Mouse (Mus musculus) megakaryocyte, adult 5-6 weeks (primary cell): Measurements from ENCODE around the gene Lancl2. TPM values are rescaled to one million over a fixed set of nuclear protein-coding genes. Genes with fewer than 3 reads are reported as not detected.

ENCODE experiments used
- ATAC-seq: 2 replicates; pipeline ENCODE4 v1.8.0; 2016; ENCODE audit warnings: mild to moderate bottlenecking, inconsistent platforms; ENCODE audit not compliant: poor library complexity, severe bottlenecking
- total RNA-seq, 2 experiments: library from RNA; stranded (forward) in 1 of 2; stranded (reverse) in 1 of 2; fragments of 153-499, 151-499 nt in 1 of 2; fragments of 221-1000, 200-1000 nt in 1 of 2; gene quantifications; 2 replicates each; pipeline versions ENCODE4 v1.2.3 to v1.2.4; 2015 to 2017

Lancl2 gene
- total RNA-seq (2015) (26.0 and 29.7 TPM in 2 replicates), total RNA-seq (2017) (26.3 and 28.7 TPM in 2 replicates)

DNA sequence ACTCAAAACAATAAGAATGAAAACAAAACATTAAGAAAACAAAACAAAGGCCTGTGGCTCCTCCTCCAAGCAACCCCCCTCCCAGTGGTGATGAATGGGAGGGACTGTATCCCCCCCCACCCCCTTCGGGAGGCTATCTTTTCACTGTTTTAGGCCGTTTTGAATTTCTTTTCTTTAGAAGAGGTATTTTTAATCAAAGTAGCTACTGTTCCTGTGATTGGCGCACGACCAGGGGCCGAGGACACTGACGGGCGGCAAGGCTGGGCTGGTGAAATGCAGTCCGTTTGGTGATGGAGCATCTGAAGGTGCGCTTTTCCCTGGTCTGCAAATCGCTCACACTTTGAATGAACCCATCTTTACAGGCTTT lies at the start of gene Lancl2:
TSS of gene Lancl2 (plus strand) at position 165 of the 367 bp plus-strand sequence.
- peak; percentile 26 for ATAC-seq

DNA sequence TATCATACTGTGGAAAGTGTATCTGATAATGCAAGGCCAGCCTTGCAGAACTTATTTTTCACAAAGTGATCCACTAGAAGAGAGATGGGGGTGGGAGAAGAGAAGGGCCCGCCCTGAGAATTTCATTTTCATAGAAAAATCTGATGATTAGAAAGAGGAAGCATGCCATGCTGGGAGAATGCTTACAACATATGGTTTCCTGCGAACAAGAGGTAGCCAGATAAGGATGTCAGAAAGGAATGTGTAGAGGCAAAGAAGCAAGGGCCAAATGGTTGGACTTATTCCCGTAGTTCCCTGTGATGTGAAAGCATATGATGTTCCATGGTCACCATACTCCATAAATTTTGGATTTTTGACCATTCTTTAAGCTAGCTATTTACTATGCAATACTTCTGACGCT lies 41.0 kb upstream of the Lancl2 start:
- peak; percentile 45; the same call in 1 of the 2 replicates for ATAC-seq

DNA sequence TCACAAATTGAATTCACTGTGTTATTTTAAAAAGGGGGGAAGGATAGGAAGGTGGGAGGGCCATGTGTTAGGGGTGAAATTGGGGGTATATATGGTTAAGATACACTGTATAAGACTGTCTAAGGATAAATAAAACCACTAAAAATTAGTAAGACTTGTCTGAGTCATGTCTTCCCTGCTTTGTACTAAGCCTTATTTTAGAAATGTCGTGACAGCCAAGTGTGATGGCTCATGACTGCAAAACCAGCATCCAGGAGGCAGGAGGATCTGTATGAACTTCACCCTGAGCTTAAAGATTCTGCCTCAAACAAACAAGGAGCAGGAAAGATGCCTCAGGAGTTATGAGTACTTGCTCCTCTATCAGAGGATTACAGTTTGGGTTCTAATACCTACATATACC lies 18.2 kb upstream of the Lancl2 start:
- no peak for ATAC-seq

DNA sequence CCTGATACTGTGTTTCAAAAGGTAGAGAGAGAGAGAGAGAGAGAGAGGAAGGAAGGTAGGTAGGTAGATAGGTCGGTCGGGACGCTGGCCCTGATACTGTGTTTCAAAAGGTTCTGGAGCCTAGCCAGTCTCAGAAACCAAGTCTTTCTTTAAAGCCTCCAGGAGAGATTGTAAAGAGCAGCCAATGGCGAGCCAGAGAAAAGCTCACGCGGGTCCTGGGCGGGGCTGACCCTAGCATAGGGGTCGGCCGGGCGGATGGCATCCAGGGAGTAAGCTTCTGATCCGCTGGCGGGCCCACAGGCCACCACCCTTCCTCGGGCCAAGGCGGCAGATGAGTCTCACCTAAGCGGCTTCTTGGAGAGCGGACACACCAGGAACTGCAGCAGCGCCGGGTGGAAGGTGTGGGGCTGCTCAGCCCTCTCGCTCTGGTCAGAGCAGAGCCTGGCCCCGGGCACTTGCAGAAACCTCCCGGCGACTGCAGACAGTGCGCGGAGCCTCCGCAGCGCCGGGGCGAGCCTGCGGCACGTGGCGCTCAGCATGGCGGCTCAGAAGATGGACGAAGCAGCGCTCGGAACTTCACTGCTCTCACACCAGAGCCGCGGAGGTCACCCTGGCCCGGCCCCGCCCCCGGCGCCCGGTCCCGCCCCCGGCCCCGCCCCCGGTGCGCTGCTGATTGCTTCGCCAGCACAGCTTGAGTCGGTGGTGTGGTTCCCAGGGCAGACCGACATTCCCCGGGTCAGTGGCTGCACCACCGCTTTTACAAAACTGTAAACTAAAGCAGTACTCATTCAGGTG lies 10.7 kb upstream of the Lancl2 start, which contains the start of gene Pyurf:
TSS of gene Pyurf (minus strand) at position 612 of the 795 bp plus-strand sequence.
- ATAC-seq: peak; percentile 90

DNA sequence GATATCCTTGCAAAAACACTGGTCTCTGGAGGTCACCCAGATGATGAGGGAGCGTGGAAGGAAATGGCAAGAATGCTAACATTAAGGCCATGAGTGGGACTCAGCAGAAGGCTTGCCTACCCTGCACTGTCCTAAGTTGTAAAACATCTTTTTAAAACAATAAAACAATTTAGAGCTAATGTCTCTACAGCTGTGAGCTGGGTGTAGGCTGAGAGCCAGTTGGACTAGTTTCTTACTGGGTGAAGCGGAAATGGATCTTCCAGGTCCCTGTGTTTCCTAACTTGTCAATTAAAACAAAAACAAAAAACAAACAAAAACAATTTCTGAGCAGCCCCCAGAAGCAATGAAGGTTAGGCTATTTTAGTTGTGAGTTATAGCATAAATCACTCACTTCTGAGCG lies 9.2 kb upstream of the Lancl2 start:
- ATAC-seq: no peak

DNA sequence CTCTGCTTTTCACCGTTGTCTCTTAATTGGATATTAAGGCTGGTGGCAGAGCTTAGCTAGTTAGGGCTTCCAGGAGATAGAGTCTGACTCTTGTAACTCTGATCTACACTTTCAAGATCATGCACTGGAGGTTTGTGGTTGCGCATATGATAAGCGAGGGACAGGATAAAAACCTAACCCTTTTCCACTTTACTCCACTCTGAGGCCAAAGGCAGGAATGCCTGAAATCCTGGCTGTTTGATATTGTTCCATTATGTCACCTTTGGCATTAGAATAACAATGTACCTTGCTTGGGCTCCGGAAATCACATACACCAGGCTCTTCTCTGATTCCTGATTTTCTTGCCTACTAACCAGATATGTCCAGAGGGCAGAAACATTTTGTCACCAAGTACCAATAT lies 654 bp upstream of the Lancl2 start:
- ATAC-seq: no peak

DNA sequence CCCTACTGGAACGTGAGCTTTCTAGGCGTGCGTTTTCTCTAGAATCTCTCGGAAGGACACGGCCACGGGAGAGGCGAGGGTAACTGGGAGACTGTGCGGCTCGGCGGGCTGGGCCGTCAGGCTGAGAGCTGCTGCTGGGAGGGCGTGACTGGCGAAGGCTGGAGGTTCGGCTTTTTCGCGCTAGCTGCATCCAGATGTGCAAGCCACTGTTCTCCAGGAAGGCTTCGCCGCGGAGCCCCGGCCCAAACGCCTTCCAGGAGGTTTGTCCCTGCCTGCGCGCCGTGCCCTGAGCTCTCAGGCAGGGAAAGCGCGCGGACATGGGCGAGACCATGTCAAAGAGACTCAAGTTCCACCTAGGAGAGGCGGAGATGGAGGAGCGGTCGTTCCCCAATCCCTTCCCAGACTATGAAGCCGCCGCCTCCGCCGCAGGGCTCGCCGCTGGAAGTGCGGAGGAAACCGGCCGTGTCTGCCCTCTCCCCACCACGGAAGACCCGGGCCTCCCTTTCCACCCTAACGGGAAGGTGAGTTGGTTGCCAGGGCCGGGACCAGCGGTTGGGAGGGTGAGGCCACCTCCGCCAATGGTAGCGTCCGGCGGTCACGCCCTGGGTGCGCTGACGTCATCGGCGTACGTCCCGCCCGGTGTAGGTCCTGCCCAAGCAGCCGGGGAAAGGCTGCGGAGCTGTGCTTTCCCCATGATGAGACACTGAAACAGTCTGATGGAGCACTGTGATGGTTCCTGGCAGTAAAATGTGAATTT lies 581 bp downstream of the Lancl2 start:
- ATAC-seq: peak; percentile 91

DNA sequence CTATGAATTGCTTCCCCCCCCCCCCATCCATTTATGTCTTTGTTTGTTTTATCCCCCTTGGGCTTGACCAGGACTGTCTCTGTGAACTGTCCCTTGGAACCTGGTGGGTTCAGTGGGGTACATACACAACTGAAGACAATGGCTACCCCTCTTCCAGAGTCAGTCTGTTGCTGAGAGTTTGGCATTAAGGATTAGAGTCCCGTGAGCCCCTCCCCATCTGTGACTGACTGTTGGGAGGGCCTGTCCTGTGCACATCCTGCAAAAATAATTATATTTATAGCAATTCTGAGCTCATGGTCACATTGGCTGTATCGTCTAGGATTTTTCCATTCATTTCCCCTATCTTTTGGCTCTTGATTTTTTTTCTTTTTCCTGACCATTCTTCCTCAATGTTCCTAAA lies 1.4 kb downstream of the Lancl2 start:
- 0 out of 2 replicates have a peak, but pooled peaks have one; percentile 2 for ATAC-seq

DNA sequence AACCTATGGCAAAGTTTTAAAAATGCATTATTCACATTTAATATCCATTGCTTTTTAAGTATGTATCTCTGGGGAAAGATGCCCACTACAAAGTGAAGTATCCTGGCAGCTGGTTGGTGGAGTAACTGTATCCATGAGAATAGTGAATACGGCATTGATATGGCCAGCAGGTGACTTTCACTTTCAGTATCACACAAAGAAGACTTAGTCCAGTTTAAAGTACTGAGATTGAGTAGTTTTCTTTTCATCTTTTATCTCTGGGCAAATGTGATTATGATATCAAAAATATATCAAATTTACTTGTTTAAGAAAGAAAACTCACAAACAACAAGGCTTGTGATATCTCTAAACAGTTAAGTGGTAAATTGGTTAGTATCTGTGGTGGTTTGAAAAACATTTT lies 4.4 kb downstream of the Lancl2 start:
- no peak for ATAC-seq

DNA sequence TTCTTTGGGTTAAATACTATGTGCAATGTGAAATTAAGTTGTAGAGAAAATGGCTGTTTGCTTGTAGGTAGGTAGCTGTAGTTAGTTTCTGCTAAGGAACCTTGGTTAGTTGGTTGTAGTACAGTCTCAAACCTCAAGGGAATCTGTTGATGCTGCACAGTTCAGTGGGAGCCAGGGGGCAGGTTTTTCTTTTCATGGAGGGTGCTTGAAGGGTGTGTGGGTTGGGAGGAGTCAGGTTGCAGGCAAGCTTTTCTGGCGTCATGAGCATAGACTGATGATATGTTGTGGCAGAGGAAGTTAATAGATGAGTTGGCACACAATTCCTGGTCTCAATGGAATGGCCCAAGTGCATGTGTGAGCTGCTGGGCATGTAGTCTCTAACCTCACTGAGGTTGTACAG lies 9.4 kb downstream of the Lancl2 start:
- peak; percentile 69 for ATAC-seq

DNA sequence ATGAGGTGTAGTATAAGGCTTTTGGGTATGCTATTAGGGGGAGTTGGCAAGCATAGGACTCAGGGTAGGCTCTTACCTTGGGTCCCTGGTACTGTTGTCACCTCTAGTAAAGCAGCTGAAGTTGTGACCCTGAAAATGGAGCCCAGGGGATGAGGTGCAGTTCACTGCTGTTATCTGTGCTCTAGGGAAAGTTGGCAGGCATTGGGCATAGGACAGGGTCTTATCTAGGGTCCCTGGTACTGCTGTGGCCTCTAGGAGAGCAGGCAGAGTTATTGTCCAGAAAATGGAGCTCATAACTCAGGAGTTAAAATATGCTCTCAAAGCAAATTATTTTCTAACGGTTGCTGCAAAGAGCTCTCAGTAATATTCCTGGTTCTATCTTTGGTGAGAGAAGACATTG lies 19.0 kb downstream of the Lancl2 start:
- no peak for ATAC-seq

DNA sequence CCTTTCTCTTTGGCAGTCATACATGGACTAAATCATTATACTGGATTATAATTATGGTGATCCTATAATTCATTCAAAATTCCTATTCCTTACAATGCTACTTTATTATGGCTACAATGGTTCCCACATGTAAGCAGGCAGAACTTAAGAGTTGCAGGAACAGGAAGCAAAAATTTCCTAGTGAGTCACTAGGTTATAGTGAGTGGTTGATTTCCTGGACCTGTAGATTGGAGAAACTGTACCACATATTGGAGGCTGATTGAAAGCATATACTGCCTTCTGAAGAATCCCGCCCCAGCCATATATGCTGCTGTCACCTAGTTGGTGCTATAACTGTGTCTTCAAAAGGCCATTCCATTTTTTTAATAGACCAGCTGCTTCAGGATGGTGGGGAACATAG lies 40.4 kb downstream of the Lancl2 start:
- no peak for ATAC-seq

DNA sequence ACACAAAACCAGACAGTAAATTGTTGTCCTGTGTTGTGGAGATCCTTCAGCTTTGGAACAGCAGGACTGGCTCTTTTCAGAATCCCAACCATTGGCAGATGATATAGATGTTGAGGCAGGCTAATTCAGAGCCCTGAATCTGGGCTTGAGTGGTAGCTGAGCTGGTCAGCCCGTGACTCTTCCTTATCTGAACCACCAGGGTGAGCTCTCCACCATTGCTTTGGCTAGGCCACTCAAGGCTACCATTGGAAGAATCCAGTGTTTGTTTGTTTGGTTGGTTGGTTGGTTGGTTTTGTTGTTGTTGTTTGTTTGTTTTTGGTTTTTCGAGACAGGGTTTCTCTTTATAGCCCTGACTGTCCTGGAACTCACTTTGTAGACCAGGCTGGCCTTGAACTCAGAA lies 41.0 kb downstream of the Lancl2 start:
- peak; percentile 91 for ATAC-seq

DNA sequence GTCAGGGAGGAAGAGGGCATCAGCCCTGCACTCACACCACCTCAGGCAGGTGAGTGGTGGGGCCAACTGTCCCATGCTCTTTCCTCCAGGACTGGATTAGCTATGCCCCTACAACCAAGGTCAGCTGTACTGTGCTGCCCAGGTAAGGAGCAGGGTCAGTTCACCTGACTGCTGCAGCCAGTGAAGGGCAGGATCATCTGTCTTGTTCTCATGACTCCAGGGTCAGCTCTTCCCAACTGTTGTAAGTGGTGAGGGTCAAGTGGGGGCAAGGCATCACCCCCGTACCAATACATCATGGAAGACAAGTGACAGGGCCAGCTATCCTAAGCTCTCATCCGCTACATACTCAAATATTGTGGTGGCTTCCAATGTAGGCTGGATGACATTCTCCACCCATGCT lies 41.8 kb downstream of the Lancl2 start:
- no peak for ATAC-seq

DNA sequence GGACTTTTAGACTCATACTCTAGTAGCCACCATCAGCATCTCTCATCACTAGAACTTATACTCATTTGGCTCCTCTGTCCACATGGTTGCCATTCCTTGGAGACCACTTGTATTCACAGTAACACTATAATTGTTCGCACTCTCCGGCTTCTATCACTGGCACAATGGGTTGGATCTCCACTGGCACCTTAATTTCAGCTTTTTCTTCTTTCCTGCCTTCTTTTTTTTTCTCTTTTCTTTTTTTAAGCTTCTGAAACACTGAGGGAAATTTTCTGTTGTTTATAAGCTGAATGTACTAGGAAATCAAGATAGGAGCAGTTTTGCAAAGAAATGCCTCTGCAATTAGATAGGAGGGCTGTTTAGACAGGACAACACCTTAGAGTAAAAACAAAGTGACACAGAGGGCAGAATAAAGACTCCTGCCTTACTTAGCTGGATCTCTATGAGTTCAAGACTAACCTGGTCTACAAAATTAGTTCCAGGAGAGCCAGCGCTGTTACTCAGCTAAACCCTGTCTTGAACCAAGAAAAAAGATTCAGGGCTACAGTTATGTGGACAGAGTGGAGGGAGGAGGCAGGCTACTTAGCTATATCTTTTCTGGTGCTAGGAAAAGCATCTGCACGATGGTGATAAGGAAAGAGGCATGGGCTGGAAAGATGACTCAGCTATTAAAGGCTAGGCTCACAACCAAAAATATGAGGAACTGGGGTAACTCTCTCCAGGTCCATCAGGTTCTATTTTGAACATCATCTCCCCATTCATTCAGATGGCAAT lies 42.8 kb downstream of the Lancl2 start:
- ATAC-seq: peak; percentile 54

DNA sequence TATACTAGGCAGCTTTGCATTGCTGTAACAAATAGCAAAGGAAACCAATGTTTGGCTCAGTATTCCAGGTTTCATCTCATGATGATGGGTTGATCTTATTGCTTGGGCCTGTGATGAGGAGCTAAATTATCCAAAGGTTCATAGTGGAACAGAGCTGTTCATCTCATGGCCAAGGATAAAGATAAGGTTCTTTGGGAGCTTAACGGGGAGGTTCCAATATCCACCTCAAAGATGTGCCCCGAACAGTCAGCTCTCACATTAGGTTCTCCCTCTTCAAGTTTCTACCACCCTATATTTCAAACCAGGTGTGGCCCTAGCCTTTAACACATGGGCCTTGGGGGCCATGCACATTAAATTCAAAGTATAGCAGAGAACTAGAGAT lies 43.4 kb downstream of the Lancl2 start:
- no peak for ATAC-seq

DNA sequence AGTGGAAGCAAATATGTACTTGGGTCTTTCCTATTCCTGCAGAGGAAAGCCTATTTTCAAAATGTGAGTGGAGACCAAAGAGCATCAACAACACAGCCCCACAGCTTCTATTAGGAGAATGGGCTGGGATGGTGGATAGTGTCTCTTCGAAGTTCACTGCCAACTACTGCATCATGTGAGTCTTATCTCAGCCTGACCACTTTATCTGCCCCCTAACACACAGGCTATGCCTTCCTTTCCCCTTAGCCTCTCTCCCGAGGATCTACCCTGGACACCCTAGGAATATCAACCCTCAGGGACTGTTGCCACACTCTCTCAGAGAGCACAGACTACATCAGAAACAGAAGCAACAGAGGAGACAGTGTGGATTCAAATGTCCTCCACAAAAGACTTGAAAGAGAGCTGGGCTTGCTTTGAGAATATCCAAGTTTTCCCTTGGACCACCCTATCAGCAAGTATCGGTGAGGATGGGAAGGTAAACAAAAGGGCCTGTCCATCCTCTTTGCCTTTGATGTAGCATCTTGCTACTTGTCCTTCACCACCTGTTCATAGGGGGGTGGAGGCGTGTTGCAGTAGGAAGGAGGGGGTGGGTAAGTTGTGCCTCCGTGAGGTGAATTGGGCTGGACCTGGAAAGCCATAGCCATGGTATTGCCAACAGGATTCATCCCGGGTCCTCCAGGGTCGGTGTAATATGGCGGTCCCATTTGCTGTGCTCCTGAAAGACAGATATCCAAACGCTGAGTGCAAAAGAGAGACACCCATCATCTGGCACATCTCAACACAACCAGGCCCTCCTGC lies 51.8 kb downstream of the Lancl2 start:
- no peak for ATAC-seq

DNA sequence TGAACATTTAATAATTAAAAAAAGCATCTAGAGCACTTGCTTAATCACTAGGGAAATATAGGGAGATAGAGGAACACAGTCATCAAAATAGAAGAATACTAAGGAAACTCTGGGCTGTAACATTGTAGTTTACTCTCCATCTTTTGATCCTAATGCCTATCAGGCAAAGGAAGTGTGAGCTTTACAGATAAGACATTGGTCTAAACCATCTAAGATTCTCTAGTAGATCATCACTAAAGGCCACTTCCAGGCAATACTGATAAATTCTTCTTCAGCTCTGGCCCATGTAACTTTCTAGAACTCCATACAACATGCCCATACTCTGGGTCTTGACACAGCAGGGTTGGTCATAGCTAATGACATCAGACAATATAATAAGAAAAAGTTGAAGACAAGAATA lies 60.7 kb downstream of the Lancl2 start:
- no peak for ATAC-seq

DNA sequence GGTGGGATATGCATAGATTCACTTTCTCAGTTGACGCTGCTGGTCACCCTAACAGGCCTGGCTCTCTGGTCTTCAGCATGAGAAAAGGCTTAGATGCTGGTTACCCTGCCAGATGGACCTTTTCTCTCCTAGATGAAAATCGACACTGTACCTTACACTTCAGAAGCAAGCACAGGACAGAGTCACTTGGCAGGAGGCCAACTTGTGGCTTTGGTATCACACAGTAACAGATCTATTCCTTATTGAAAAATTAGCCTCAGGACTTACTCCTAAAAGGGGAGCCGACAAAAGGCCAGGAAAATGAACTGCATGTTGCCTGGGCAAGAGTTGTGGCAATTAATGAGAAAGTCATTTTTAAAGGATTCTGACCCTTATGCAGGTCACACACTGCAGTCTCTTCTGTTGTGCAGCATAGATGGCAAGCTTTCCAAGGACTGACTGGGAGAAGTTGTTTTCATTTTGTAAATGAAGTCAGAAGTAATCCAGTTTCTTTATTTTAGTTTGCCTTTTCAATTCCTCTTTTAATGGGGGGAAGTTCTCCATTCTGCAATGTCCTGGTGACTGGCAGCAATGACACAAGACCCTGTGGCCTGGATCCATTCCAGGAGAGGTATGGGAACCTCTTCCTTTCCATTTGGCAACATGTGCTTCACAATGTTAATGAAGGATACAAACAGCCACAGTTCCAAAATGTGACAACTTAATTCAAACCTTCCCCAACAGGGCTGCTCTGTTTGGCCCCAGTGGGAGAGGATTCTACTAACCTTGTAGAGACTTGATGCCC lies 62.9 kb downstream of the Lancl2 start:
- ATAC-seq: peak; percentile 64

DNA sequence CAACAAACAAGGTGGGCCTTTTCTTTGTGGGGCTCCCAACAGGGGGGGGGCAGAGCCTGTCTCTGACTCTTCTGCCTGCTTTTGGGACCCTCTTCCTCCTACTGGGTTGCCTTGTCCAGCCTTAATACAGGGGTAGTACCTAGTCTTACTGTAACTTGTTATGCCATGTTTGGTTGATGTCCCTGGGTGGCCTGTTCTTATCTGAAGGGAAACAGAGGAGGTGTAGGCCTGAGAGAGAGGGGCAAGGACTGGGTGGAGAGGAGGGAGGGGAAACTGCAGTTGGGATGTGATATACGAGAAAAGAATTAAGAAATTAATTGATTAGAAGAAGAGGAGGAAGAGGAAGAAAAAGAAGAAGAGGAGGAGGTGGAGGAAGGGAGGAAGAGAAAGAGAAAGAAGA lies 63.9 kb downstream of the Lancl2 start:
- ATAC-seq: no peak
